Mouse (Mus musculus): ENCODE results near the gene Fam110c.
A peak's percentile ranks its signal among the peaks of the same experiment; 100 is the strongest.

GRCm38 (mm10) chr12:31073412-31074354 lies at the start of gene Fam110c:
- TF ChIP-seq CTCF (IDR thresholded peaks at IDR 0.05; ENCODE audit: low read depth) (peak; percentile 17; the same call in 1 of the 2 replicates), EP300 (IDR thresholded peaks at IDR 0.05; ENCODE audit: low read depth) (no peak)

Measured in liver, embryonic 14.5 days (tissue).